Mouse (Mus musculus): Measurements from ENCODE around the gene Tnfsfm13. TPM values are rescaled to one million over a fixed set of nuclear protein-coding genes. Genes with fewer than 3 reads are reported as not detected.

Gene Tnfsfm13
- polyA plus RNA-seq, 1 experiment from 2014 or later: 1.0 TPM

GRCm38 (mm10) chr11:69655264-69656064 is 40.4 kb downstream of the Tnfsfm13 start, which contains the start of gene Sox15:
Sox15 (plus strand) TSS chr11:69655314.
- H3K9me3 ChIP-seq: no peaks in the 10 kb centered on the region
- H3K4me1 ChIP-seq: peaks cover 10% of the 10 kb centered on the region
- WGBS: 24% methylated on average over 34 of the region's 34 CpGs
- no peak within 1 kb of the TSS for H3K4me3 ChIP-seq
- no peak within 1 kb of the TSS for H3K4me2 ChIP-seq (replicated peaks)
- H3K27ac ChIP-seq (replicated peaks): 0 out of 2 replicates have a peak within 1 kb of the TSS, but pooled peaks have one; percentile 27
- peaks cover 61% of the 10 kb centered on the region for H3K36me3 ChIP-seq
- ATAC-seq (replicated peaks): peak; percentile 73
- H3K9ac ChIP-seq (replicated peaks): no peak within 1 kb of the TSS
- no peaks in the 10 kb centered on the region for H3K27me3 ChIP-seq

GRCm38 (mm10) chr11:69654760-69655159 is 41.1 kb downstream of the Tnfsfm13 start:
- H3K4me3 ChIP-seq: no peak overlapping the region
- no peaks in the 10 kb centered on the region for H3K9me3 ChIP-seq
- no peak for ATAC-seq (replicated peaks)
- H3K9ac ChIP-seq (replicated peaks): no peak overlapping the region
- 51% methylated on average over 9 of the region's 9 CpGs for WGBS
- H3K4me2 ChIP-seq (replicated peaks): no peak overlapping the region
- H3K4me1 ChIP-seq: peaks cover 10% of the 10 kb centered on the region
- H3K36me3 ChIP-seq: peaks cover 68% of the 10 kb centered on the region
- 0 out of 2 replicates have a peak overlapping the region, but pooled peaks have one; percentile 27 for H3K27ac ChIP-seq (replicated peaks)
- H3K27me3 ChIP-seq: no peaks in the 10 kb centered on the region

GRCm38 (mm10) chr11:69653399-69653798 is 42.5 kb downstream of the Tnfsfm13 start:
- Histone ChIP-seq H3K9ac (replicated peaks) (no peak overlapping the region), H3K9me3 (no peaks in the 10 kb centered on the region), H3K27ac (replicated peaks) (no peak overlapping the region), H3K4me3 (no peak overlapping the region), H3K4me1 (peaks cover 10% of the 10 kb centered on the region), H3K36me3 (peaks cover 71% of the 10 kb centered on the region), H3K27me3 (no peaks in the 10 kb centered on the region), H3K4me2 (replicated peaks) (no peak overlapping the region)
- WGBS: 65% methylated on average over 5 of the region's 5 CpGs
- ATAC-seq (replicated peaks): no peak

- H3K9ac ChIP-seq (replicated peaks): no peak overlapping the region
- no peak for ATAC-seq (replicated peaks)
- H3K27ac ChIP-seq (replicated peaks): no peak overlapping the region
- 94% methylated on average over 5 of the region's 5 CpGs for WGBS
- H3K9me3 ChIP-seq: no peaks in the 10 kb centered on the region
- H3K4me3 ChIP-seq: no peak overlapping the region
- no peaks in the 10 kb centered on the region for H3K27me3 ChIP-seq
- peaks cover 94% of the 10 kb centered on the region for H3K36me3 ChIP-seq
- no peaks in the 10 kb centered on the region for H3K4me1 ChIP-seq
- H3K4me2 ChIP-seq (replicated peaks): no peak overlapping the region
Observed at GRCm38 (mm10) chr11:69645860-69646259, 50.0 kb downstream of the Tnfsfm13 start.

GRCm38 (mm10) chr11:69635471-69635870 is 60.4 kb downstream of the Tnfsfm13 start:
- Histone ChIP-seq H3K9ac (replicated peaks) (no peak overlapping the region), H3K4me1 (peaks cover 34% of the 10 kb centered on the region), H3K9me3 (no peaks in the 10 kb centered on the region), H3K4me2 (replicated peaks) (0 out of 2 replicates have a peak overlapping the region, but pooled peaks have one; percentile 2), H3K4me3 (no peak overlapping the region), H3K27ac (replicated peaks) (no peak overlapping the region), H3K36me3 (peaks cover 17% of the 10 kb centered on the region), H3K27me3 (no peaks in the 10 kb centered on the region)
- ATAC-seq (replicated peaks): no peak
- WGBS: 85% methylated on average over 3 of the region's 3 CpGs

- H3K4me1 ChIP-seq: peaks cover 34% of the 10 kb centered on the region
- ATAC-seq (replicated peaks): peak; percentile 69
- peak overlapping the region; percentile 96 for H3K27ac ChIP-seq (replicated peaks)
- H3K9me3 ChIP-seq: no peaks in the 10 kb centered on the region
- H3K27me3 ChIP-seq: no peaks in the 10 kb centered on the region
- H3K4me3 ChIP-seq: peak overlapping the region; percentile 100
- H3K4me2 ChIP-seq (replicated peaks): peak overlapping the region; percentile 73
- WGBS: under 1% methylated on average over 36 of the region's 50 CpGs
- peak overlapping the region; percentile 100 for H3K9ac ChIP-seq (replicated peaks)
- 0 out of 2 replicates have a peak, but pooled peaks cover 4% of the 10 kb centered on the region for H3K36me3 ChIP-seq
Observed at GRCm38 (mm10) chr11:69633128-69633866, 62.6 kb downstream of the Tnfsfm13 start.

MicroRNAs within 50 kb of the gene (microRNA counts, 519-probe panel; counts per million panel counts)
- microRNA mmu-miR-1934: not detected
- 2,287 counts per million, percentile 42 among the panel's probes with 10 or more counts for microRNA mmu-miR-467f

Small RNAs within 50 kb of the gene (microRNA-seq; reads per million reads assigned to microRNA genes)
- gene Mir1934 (3.7 reads per million, percentile 12 among the genes with 10 or more reads in this experiment), gene Mir467f (not detected)

Other genes starting within 250 kb of the Tnfsfm13 start
- 2.7 and 3.1 TPM in 2 replicates for gene Dnah2, start 147.0 kb downstream of the Tnfsfm13 start, polyA plus RNA-seq (2015; fragmentation: Nextera tagmentation; extraction: Ambion mirVana)
- 107 and 114 TPM in 2 replicates for gene Efnb3, start 135.9 kb downstream of the Tnfsfm13 start, polyA plus RNA-seq (2015; fragmentation: Nextera tagmentation; extraction: Ambion mirVana)
- 26.3 and 27.2 TPM in 2 replicates for gene Wrap53, start 115.8 kb downstream of the Tnfsfm13 start, polyA plus RNA-seq (2015; fragmentation: Nextera tagmentation; extraction: Ambion mirVana)
- 112 and 115 TPM in 2 replicates for gene Trp53, start 115.7 kb downstream of the Tnfsfm13 start, polyA plus RNA-seq (2015; fragmentation: Nextera tagmentation; extraction: Ambion mirVana)
- gene Atp1b2, start 90.2 kb downstream of the Tnfsfm13 start, polyA plus RNA-seq (2015; fragmentation: Nextera tagmentation; extraction: Ambion mirVana): 22.2 and 25.9 TPM in 2 replicates
- gene Shbg, start 78.2 kb downstream of the Tnfsfm13 start, polyA plus RNA-seq (2015; fragmentation: Nextera tagmentation; extraction: Ambion mirVana): not detected in 2 replicates
- 22.9 and 25.2 TPM in 2 replicates for gene Sat2, start 74.1 kb downstream of the Tnfsfm13 start, polyA plus RNA-seq (2015; fragmentation: Nextera tagmentation; extraction: Ambion mirVana)
- gene Fxr2, start 63.1 kb downstream of the Tnfsfm13 start, polyA plus RNA-seq (2015; fragmentation: Nextera tagmentation; extraction: Ambion mirVana): 41.0 and 46.1 TPM in 2 replicates
- not detected in 2 replicates for gene Sox15, start 40.8 kb downstream of the Tnfsfm13 start, polyA plus RNA-seq (2015; fragmentation: Nextera tagmentation; extraction: Ambion mirVana)
- gene Mpdu1, start 33.5 kb downstream of the Tnfsfm13 start, polyA plus RNA-seq (2015; fragmentation: Nextera tagmentation; extraction: Ambion mirVana): 89.1 and 91.0 TPM in 2 replicates
- 6.7 and 7.7 TPM in 2 replicates for gene Cd68, start 29.9 kb downstream of the Tnfsfm13 start, polyA plus RNA-seq (2015; fragmentation: Nextera tagmentation; extraction: Ambion mirVana)
- 547 and 583 TPM in 2 replicates for gene Eif4a1, start 23.7 kb downstream of the Tnfsfm13 start, polyA plus RNA-seq (2015; fragmentation: Nextera tagmentation; extraction: Ambion mirVana)
- 89.2 and 102 TPM in 2 replicates for gene Senp3, start 14.0 kb downstream of the Tnfsfm13 start, polyA plus RNA-seq (2015; fragmentation: Nextera tagmentation; extraction: Ambion mirVana)
- 0.38 TPM in 1 of 2 replicates, not detected in the other for gene Tnfsf13, start 10.3 kb downstream of the Tnfsfm13 start, polyA plus RNA-seq (2015; fragmentation: Nextera tagmentation; extraction: Ambion mirVana)
- 1.6 TPM in 2 replicates for gene Tnfsf12, start 249 bp downstream of the Tnfsfm13 start, polyA plus RNA-seq (2015; fragmentation: Nextera tagmentation; extraction: Ambion mirVana)
- gene Polr2a, start 62.5 kb upstream of the Tnfsfm13 start, polyA plus RNA-seq (2015; fragmentation: Nextera tagmentation; extraction: Ambion mirVana): 17.5 and 19.2 TPM in 2 replicates
- 0.28 and 0.56 TPM in 2 replicates for gene Slc35g3, start 65.9 kb upstream of the Tnfsfm13 start, polyA plus RNA-seq (2015; fragmentation: Nextera tagmentation; extraction: Ambion mirVana)
- gene Zbtb4, start 69.8 kb upstream of the Tnfsfm13 start, polyA plus RNA-seq (2015; fragmentation: Nextera tagmentation; extraction: Ambion mirVana): 2.8 and 3.2 TPM in 2 replicates
- gene Chrnb1, start 99.8 kb upstream of the Tnfsfm13 start, polyA plus RNA-seq (2015; fragmentation: Nextera tagmentation; extraction: Ambion mirVana): 1.2 and 1.4 TPM in 2 replicates
- gene Fgf11, start 105.8 kb upstream of the Tnfsfm13 start, polyA plus RNA-seq (2015; fragmentation: Nextera tagmentation; extraction: Ambion mirVana): 6.2 and 6.7 TPM in 2 replicates
- gene Tmem102, start 109.5 kb upstream of the Tnfsfm13 start, polyA plus RNA-seq (2015; fragmentation: Nextera tagmentation; extraction: Ambion mirVana): 0.61 and 0.98 TPM in 2 replicates
- not detected in 2 replicates for gene Gm39566, start 119.2 kb upstream of the Tnfsfm13 start, polyA plus RNA-seq (2015; fragmentation: Nextera tagmentation; extraction: Ambion mirVana)
- not detected in 2 replicates for gene Spem2, start 122.4 kb upstream of the Tnfsfm13 start, polyA plus RNA-seq (2015; fragmentation: Nextera tagmentation; extraction: Ambion mirVana)
- 0.33 and 0.36 TPM in 2 replicates for gene Spem1, start 126.1 kb upstream of the Tnfsfm13 start, polyA plus RNA-seq (2015; fragmentation: Nextera tagmentation; extraction: Ambion mirVana)
- 20.9 and 21.3 TPM in 2 replicates for gene Nlgn2, start 141.7 kb upstream of the Tnfsfm13 start, polyA plus RNA-seq (2015; fragmentation: Nextera tagmentation; extraction: Ambion mirVana)
- gene Tmem256, start 142.4 kb upstream of the Tnfsfm13 start, polyA plus RNA-seq (2015; fragmentation: Nextera tagmentation; extraction: Ambion mirVana): 333 and 335 TPM in 2 replicates
- 51.0 and 51.2 TPM in 2 replicates for gene Plscr3, start 150.3 kb upstream of the Tnfsfm13 start, polyA plus RNA-seq (2015; fragmentation: Nextera tagmentation; extraction: Ambion mirVana)
- gene Tnk1, start 162.6 kb upstream of the Tnfsfm13 start, polyA plus RNA-seq (2015; fragmentation: Nextera tagmentation; extraction: Ambion mirVana): 0.27 and 0.36 TPM in 2 replicates
- gene Tmem95, start 181.9 kb upstream of the Tnfsfm13 start, polyA plus RNA-seq (2015; fragmentation: Nextera tagmentation; extraction: Ambion mirVana): not detected in 2 replicates
- gene Kctd11, start 185.3 kb upstream of the Tnfsfm13 start, polyA plus RNA-seq (2015; fragmentation: Nextera tagmentation; extraction: Ambion mirVana): 1.2 and 1.3 TPM in 2 replicates
- gene Acap1, start 199.4 kb upstream of the Tnfsfm13 start, polyA plus RNA-seq (2015; fragmentation: Nextera tagmentation; extraction: Ambion mirVana): 0.48 and 0.51 TPM in 2 replicates
- gene 2810408A11Rik, start 204.9 kb upstream of the Tnfsfm13 start, polyA plus RNA-seq (2015; fragmentation: Nextera tagmentation; extraction: Ambion mirVana): 19.9 and 20.7 TPM in 2 replicates
- gene Neurl4, start 205.0 kb upstream of the Tnfsfm13 start, polyA plus RNA-seq (2015; fragmentation: Nextera tagmentation; extraction: Ambion mirVana): 18.5 and 23.0 TPM in 2 replicates
- gene Gps2, start 217.8 kb upstream of the Tnfsfm13 start, polyA plus RNA-seq (2015; fragmentation: Nextera tagmentation; extraction: Ambion mirVana): 79.6 and 92.2 TPM in 2 replicates
- 1,167 and 1,257 TPM in 2 replicates for gene Eif5a, start 225.9 kb upstream of the Tnfsfm13 start, polyA plus RNA-seq (2015; fragmentation: Nextera tagmentation; extraction: Ambion mirVana)
- 5.6 and 5.8 TPM in 2 replicates for gene Ybx2, start 239.7 kb upstream of the Tnfsfm13 start, polyA plus RNA-seq (2015; fragmentation: Nextera tagmentation; extraction: Ambion mirVana)

Measured in forebrain, embryonic 15.5 days (tissue).